Mouse (Mus musculus) thymus, adult 18-20 months (tissue): ENCODE results near the gene Fkbp5.
A peak's percentile ranks its signal among the peaks of the same experiment; 100 is the strongest.

Experiments used
- DNase-seq, 2 experiments: peaks; one replicate each; pipeline ENCODE4 v3.0.0; 2022; ENCODE audit warnings: mixed read lengths in 2 of 2

Fkbp5 gene

DNA sequence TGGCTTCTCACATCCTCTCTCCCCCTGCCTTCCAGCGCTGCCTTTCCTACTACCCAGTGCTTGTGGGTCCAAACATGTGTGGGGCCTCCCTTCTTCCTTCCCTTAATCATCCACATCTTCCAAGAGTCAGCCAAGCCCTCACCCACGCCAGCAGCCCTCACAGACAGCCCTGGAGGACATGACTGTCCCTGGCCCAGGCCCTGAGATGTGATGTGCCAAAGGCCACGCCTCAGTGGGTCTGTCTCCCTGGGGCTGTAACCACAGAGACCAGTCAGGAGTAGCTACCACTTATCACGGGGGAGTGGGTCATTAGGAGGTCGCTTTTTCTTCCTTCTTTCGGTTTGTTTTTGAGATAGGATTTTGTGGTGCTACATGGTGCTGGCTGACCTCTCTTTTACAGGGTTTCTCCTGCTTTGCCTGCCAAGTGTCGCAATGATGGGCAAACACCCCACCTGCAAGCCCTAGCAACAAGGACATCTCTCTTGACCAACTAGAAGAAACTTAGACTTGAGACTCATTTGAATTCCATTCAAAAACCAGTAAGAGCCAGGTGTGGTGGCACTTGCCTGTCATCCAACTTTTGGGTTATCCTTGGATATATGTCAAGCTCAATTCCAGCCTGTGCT, 15.0 kb downstream of the Fkbp5 start:
- DNase-seq = no peak

DNA sequence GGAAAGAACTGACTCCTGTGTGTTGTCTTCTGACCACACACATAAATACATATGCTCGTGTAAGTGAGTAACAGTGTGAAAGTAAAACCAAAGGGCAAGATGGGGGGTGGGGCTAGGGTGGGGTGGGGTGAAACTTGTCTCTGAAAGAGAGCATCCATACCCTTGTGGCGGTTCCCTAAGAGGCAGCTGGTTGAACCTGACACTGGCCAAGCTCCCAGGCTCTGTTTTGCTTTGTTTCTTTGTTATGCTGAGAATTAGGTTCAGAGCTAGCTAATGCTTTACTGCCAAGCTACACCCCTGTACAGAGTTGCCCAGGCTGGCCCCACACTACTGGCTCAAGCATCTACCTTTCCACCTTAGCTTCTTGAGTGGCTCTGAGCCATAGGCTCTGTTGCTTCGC, 16.9 kb downstream of the Fkbp5 start:
- DNase-seq = no peak

DNA sequence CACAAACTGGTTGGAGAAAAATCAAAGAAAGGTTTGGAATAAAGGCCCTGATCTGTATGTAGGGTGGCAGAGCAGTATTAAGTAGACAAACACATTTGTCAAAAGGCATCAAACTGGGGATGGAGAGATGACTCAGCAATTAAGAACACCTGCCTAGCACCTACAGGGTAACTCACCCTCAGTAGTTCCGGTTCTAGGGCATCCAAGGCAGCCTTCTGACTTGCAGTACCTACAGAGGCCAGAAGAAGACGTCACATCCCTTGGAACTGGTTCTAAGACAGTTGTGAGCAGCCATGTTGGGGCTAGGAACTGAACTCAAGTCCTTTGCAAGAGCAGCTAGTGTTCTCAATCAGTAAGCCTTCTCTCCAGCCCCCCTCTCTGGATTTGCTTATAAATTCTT, 18.1 kb downstream of the Fkbp5 start:
- no peak for DNase-seq

DNA sequence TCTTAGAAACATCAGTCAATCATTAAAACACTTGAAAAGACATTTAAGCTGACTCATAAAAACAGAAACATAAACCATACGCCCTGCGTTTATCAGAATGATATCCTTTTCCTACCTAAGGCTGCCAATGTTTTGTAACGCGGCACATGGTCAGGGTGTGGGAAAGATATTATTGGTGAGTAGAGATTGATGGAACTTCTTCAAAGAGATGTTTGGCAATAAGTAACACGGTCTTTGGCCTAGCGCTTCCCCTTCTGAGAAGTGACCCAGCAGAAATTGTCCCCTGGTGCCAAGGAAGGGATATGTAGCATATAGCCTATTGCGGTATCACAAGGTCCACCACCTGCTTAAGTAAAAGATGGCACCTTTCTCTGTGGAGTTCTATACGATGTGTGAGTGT, 21.5 kb downstream of the Fkbp5 start:
- DNase-seq = no peak

DNA sequence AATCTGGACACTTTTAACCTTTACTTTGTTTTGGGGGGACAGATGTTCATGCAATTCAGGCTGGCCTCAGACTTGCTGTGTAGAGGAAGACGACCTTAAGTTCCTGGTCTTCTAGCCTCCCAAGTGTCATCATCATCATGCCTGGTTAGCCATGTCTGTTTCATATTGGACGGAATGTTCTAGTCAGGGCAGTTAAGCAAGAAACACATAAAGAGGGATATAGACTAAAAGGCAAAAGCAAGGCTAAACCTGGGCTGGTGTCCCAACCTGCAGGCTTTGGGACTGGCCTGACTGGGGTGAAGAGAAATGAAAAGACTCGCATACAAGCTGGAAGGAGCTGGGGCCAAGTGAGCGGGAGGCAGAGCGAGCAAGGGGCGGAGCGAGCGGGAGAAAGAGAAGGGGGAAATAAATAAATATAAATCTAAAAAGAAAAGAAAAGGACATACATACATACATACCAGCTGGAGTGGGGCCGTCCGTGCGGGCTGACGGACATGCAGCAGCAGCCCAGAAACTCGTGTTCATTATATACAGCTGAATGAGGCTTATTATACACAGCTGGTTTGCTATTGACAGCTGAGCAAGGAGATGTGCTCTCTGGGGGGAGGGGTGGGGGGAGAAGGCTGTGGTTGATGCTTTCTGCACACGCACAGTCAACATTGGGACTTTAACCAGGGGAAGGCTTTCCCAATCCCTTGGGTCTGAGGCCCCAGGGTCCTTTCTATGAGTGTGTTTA, 26.1 kb downstream of the Fkbp5 start:
- no peak for DNase-seq

DNA sequence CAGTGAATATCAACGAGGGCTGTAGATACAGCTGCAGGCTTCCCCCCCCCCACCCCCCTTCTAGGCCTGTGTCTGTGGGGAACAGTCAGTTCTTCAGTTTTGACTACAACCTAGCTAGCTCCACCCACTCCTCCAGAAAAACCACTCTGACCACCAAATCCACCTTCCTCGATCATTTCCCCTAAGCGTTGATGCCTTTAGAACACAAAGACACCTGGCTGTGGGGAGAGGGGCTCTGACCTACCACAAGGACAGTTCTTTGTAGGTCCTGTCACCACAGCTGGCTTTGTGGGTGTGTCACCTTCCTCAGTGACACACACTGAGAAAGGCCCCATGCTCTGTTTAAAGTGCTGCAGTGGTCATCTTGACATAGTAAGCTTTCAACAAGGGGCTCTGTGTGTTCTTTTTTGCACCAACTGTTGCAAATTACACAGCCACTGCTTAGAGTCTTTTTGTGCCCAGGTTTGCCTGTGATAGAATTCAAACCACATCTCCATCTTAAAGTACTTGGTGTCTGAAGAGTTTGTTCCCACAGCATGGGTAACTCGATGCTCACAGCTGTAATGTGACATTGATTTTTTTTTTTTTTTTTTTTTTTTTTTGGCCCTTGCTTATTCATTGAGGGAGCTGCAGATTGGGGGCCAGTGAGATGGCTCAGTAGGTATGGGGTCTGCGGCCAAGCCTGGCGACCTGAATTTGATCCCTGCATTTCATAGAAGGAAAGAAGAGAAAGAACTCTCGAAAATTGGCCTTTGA, 28.9 kb downstream of the Fkbp5 start:
- DNase-seq = peak in 1 of 2 experiments; percentile 64

DNA sequence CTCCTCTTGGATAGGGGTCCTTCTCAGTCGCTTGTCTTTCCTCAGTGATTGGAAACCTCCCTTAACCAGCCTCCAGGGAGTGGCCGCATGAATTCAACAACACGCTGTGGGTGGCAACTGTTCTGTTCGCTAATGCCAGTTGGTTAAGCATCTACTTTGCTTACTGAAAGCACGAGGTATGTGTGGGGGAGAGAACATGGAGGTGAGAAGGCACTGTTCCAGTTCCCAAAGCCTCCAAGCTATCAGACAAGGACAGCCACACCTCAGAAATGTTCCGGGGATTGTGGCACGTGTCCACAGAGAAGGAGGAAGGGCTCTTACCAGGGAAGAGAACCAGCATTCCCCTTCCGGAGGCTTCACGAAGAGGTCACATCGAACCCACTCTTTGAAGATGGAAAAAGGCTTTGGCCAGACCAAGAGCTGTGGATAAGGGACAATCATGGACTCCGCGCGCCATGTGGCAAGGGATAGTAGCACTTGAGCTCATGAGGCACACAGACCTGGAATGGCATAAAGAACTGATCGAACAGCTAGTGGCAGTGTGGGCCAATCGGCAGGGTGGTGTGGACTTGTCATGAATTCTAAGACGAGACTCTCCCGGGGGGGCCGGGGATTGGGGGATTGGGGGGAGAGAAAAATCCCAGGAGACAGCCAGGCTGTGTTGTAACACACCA, 29.6 kb downstream of the Fkbp5 start:
- no peak for DNase-seq

DNA sequence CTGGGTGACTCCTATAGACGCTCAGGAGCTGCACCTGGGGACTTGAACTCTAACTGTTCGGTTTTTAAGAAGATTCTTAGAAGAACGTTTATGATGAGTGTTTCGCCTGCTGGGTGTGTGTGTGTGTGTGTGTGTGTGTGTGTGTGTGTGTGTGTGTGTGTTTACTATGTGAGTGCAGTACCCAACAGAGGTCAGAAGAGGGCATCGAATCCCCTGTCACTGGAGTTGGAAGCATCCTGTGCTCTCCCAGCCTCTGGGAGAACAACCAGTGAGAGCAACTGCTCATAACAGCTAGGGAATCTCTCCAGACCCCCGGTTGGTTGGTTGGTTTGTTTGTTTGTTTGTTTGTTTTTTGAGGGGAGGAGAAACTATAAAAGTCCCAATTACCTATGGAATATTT, 30.6 kb downstream of the Fkbp5 start:
- DNase-seq = no peak

DNA sequence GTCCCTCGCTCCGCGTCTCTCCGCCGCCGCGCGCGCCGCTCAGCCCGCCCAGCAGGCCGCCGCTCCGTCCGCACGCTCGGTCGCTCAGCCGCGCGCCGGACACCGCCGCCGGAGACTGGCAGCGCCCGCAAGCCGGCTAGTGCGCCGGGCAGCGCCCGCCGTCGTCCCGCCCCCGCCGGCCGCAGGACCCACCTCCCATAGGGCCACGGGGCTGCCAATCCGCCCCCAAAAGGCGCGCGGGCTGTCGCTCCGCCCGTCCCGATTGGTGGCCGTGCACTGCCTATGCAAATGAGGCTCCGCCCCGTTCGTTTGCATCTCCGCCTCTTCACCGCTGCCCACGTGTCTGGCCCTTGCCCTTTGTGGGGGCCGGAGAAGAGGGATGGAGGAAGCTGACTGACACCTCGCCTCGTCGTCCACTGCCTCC, 31.3 kb downstream of the Fkbp5 start:
- peak; percentile 96 to 97 for DNase-seq

DNA sequence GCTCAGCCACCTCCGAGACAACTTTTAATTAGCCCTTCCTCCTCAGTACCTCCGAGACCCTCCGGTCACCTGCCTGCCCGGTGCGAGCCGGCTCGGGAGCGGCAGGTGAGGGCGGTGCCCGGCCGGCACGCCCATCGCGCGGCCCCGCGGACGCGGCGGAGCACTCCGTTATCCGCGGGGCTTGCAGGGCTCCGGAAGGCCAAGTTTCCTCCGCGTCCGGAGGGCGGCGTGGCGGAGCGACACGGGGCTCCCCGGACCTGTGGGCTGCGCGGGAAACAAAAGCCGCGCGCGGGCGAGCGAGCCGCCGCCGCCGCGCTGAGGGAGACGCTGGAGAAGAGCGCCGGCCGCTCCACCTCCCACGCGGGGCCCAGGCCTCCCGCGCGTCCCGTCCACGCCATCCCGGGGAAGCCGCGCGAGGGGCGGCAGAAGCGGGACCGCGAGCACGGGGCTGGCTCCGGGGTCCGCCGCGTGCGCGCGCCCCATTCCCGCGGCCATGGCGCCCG, 31.8 kb downstream of the Fkbp5 start:
- peak; percentile 53 to 54 for DNase-seq

DNA sequence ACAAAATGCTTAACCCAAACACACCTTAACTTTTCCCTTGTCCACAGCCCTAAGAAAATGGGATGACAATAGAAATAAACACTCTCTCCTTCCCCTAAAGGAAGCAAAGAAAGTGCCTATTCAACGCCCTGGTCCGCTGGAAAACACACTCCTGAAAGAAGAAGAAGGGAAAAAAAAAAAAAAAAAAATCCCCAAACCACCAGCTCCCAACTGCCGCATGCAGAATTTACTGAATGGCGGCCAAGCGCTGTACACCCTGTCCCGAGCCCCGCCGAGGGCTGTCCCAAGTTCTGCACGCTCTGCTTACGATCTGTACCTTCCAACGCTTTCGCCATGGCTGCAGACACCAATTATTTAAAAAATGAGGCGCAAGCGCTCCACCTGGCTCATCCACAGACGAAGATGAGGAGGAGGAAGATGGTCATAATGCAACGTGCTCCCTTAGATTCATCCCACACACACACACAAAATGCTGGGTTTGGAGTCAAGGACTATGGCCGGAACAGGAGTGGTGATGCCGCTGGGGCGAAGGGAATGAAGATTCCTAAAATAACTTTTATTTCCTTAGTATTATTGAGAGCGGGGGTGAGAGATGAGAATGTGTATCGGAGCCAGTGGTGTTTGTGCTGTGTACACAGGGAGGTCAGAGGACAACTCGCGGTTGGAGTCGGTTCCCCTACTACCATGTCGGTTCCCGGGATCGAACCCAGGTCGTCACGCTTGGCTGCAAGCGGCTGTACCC, 32.5 kb downstream of the Fkbp5 start:
- peak in 1 of 2 experiments; percentile 39 for DNase-seq

DNA sequence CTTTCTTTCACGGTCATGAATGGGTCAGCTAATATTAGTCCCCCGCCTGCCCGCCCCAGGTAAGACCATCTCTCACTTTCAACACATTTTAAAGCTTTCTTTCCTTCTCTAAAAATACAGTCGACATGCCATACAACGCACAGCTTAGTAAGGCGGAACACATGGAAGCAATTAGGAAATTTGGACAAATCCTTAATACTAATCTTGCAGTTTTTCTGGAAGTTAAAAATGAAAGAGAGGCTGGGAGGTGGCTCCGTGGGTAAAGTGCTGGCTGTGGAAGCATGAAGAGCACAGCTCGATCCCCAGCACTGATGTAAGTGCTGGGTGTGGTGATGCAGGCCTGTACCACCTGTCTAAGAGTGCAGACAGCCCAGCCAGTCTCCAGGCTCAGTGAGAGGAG, 39.9 kb downstream of the Fkbp5 start:
- DNase-seq = no peak

DNA sequence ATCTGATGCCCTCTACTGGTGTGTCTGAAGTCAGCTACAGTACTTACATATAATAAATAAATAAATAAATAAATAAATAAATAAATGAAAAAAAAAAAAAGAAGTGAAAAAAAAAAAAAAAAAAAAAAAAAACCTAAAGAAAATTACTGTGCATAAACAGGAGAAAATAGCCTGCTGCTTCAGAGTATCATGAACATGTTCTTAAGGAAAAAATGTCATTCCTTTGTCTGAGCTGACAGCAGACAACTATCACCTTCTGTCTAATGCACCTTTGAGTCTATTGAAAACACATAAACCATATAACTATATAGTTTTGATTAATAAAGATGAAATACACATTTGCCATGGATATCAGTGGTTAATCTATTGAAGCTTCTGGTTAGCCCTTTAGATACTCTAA, 40.9 kb downstream of the Fkbp5 start:
- DNase-seq = no peak

DNA sequence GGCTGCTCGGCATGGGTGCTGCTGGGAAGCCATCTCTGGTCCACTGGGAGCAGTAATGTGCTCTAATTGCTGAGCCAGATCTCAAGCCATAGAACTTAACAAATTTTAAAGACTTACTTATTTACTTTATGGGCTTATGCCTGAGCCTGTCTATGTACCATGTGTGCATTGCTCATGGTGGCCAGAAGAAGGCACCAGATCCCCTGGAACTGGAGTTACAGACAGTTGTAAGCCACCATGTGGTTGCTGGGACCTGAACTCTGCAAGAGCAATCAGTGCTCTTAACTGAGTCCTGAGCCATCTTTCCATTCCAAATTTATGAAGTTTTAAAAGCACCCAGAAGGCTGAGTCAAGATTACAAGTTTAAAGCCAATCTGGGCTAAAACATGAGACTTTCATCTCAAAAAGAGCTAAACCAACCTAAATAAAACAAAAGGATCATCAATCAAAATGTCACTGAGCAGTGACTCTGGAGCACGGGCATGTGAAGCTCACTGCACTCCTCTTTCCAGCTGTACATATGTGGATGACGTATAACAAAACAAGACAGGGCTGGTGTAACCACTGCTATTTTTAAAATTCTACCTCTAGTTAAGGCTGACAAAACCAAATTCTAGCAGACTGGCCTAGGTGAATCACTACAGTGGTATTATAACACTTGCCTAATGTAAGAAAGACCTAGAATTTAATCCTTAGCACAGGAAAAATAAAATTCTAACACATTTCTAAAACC, 41.6 kb downstream of the Fkbp5 start:
- peak in 1 of 2 experiments; percentile 11 for DNase-seq

DNA sequence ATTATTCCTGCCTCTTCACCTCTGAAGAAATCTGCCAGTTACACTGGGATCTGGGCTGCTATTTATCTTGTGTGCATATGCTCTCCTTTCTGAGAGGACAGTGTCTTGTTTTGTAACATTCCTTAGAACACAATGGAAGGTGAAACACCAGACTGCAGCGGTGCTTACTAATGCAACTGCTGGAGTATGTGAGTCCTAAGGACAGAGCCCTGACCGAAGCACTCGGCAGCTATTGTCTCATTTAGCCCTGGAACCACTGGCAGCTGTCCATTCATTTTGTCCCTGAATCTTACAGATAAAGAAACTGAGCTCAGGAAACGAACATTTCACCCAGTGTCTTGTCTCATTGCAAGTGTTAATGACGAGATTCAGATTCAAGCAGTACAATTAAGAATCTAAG, 44.6 kb downstream of the Fkbp5 start:
- DNase-seq = no peak

DNA sequence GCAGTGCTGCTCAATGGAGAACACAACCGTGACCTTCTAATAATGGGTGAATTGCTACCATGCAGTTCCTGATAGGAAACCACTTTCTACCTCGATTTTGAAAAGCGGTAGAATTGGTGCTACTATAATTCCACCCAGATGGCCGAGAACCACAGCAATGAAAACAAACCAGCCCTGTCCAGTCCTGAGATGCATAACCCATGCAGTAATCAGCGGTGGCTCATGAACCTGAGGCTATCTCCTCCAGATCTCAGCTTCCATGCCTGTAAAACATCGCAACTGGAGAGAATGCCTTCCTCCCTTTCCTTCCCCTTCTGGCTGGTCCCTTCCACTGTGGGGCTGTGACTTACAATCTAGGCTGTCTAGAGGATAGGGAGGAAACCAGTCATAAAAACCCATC, 46.5 kb downstream of the Fkbp5 start:
- no peak for DNase-seq

DNA sequence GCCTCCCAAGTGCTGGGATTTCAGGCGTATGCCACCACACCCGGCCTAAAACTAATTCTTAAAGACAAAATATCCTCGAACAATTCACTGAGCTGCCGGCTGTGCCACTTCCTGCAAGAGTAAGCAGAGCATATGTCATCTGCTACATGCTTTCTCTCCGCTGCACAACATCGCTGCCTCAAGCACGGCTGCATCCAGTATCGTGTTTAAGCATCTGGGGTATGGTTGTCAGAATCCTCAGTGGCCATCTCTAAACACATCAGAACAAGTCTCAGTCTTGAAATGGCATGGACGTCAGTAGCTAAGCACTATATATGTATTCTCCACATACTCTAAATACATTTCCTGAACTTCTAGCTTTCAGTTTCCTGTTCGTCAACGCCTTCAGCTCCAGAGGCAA, 49.6 kb downstream of the Fkbp5 start:
- peak; percentile 42 to 44 for DNase-seq

DNA sequence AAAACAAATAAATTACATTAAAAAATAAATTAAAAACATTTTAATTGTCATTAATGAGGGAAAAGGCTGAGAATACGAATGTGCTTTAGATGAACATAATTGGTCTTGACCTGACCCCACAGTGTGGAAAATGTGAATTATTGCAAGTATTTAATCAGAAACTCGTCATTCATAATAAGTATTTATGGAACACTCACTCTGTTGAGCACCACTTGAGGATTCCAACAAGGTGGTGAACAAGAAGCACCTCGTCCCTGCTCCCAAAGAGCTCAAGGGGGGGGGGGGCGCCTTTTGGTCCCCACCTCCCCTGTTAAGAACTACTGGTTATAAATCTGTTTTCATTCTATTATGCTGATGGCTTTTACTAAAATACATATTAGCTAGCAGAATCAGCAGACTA, 51.4 kb downstream of the Fkbp5 start:
- no peak for DNase-seq

DNA sequence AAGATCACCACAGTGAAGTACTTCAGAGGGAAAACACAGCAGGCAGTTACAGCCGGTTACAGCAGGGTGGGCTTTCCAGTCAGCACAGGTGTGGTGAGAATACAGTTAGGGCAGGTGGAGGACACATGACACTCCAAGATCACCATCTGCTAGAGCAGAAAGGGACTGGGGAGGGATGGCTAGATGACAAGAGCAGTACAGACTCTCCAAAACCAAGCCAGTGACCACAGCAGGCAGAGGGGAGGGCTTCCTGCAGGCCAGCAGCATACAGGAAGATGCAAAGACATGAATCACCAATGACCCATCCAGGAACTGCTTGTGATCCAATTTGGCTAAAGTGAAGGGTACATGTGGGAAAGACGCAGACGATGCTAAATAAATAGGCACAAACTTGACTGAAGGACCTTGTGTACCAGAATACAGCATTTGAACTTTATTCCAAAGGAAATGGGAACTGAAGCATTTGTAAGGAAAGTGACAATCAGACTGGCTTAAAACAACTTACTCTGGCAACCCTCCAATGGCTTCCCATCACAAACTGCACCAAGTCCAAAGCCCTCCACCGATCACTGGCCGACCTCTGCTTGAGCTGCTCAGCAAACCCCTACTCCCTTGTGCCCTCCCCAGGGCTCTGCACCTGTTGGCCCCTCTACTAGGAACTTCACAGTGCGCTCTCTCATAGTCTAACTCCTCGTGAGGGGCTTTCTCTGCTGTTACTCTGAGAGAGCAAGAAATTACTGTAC, 53.5 kb downstream of the Fkbp5 start:
- peak; percentile 32 to 53 for DNase-seq

DNA sequence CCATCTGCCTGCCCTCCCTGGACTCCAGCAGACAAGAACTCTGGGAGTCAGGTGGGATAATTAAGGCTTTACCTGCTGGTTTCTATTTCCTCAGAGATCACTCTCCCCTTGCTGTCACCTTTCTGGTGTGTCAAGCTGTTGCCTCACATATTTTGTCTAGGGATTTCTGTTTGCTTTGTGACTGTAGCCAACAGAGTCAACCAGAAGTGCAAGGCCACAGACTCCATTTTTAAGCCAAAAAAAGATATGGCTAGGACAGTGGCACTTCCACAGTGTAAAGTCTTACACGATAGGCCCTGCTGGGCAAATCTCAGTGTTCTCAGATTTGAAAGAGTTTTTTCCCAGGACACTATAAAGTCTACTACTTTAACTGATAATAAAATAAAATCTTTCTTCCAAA, 56.9 kb downstream of the Fkbp5 start:
- no peak for DNase-seq

DNA sequence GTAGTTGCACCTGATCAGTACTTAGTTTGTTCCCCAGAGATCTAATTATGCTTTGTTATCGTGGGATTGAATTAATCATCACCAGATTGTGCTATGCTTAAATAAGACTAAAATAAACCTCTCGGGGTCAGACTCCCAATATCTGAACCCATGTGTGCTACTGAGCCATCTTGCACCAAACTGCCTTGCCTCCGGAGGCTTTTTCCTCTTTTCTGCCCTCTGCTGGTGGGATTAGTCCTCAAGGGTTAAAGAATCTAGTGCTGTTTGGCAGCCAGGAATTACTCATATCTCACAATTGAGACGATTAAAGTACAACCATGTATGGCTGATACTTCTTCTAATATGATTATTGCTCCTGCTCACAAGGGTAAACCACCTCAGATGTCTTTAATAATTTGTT, 62.2 kb downstream of the Fkbp5 start:
- no peak for DNase-seq
